Mouse (Mus musculus) yolk sac, embryonic 10.5 days (tissue): ENCODE measurements around the gene Cpox.

Source experiments
- DNase-seq: peaks from one replicate; pipeline ENCODE4 v3.0.0-alpha.2; 2017; ENCODE audit warnings: low spot score

The Cpox gene

GRCm38 (mm10) chr16:58700816-58701424, 30.8 kb downstream of the Cpox start:
- no peak for DNase-seq

- DNase-seq, result no peak
Measured at GRCm38 (mm10) chr16:58701779-58702178, 31.7 kb downstream of the Cpox start.

GRCm38 (mm10) chr16:58702329-58702932, 32.3 kb downstream of the Cpox start:
- no peak for DNase-seq

- DNase-seq, result peak; percentile 46
Measured at GRCm38 (mm10) chr16:58703382-58704124, 33.5 kb downstream of the Cpox start.

- DNase-seq, result no peak
Measured at GRCm38 (mm10) chr16:58704999-58705398, 34.9 kb downstream of the Cpox start.

GRCm38 (mm10) chr16:58707276-58707905, 37.3 kb downstream of the Cpox start:
- DNase-seq, result no peak

- no peak for DNase-seq
Measured at GRCm38 (mm10) chr16:58708601-58709475, 38.7 kb downstream of the Cpox start.

GRCm38 (mm10) chr16:58709536-58709935, 39.4 kb downstream of the Cpox start:
- DNase-seq, result no peak

GRCm38 (mm10) chr16:58712221-58712620, 42.1 kb downstream of the Cpox start:
- no peak for DNase-seq

- DNase-seq, result no peak
Measured at GRCm38 (mm10) chr16:58713128-58713527, 43.0 kb downstream of the Cpox start.

GRCm38 (mm10) chr16:58715018-58715417, 44.9 kb downstream of the Cpox start:
- DNase-seq, result no peak

- DNase-seq, result no peak
Measured at GRCm38 (mm10) chr16:58718666-58719120, 48.6 kb downstream of the Cpox start, which contains the start of gene Gpr15. Gpr15 (minus strand) TSS chr16:58719070.

GRCm38 (mm10) chr16:58722292-58722691, 52.2 kb downstream of the Cpox start:
- no peak for DNase-seq

- no peak for DNase-seq
Measured at GRCm38 (mm10) chr16:58726680-58727476, 56.8 kb downstream of the Cpox start.

GRCm38 (mm10) chr16:58727477-58728131, 57.5 kb downstream of the Cpox start, which contains the start of gene Cldnd1:
Cldnd1 (plus strand) TSS chr16:58727910.
- DNase-seq, result peak; percentile 99

GRCm38 (mm10) chr16:58728176-58728671, 58.1 kb downstream of the Cpox start:
- no peak for DNase-seq

GRCm38 (mm10) chr16:58738205-58738604, 68.1 kb downstream of the Cpox start:
- DNase-seq, result no peak

- DNase-seq, result no peak
Measured at GRCm38 (mm10) chr16:58738800-58739199, 68.7 kb downstream of the Cpox start.

- no peak for DNase-seq
Measured at GRCm38 (mm10) chr16:58740751-58741150, 70.7 kb downstream of the Cpox start.

- DNase-seq, result no peak
Measured at GRCm38 (mm10) chr16:58746715-58747114, 76.6 kb downstream of the Cpox start.
